Mouse (Mus musculus) heart, adult 2 months (tissue): ENCODE measurements around the gene Smc5.

Experiments used
- CTCF ChIP-seq: fragments of 200-600 bp; IDR thresholded peaks from 2 replicates; pipeline ENCODE4 v1.8.1; 2022; ENCODE audit warnings: antibody characterized with exemption, mild to moderate bottlenecking, moderate library complexity
- EP300 ChIP-seq: fragments of 200-500 bp; IDR thresholded peaks from 2 replicates; pipeline ENCODE4 v1.6.1; 2011; ENCODE audit warnings: low read depth, low read length, control low read depth; ENCODE audit not compliant: insufficient read depth
- POLR2A ChIP-seq: fragments of 200-500 bp; IDR thresholded peaks from 2 replicates; pipeline ENCODE4 v1.6.1; 2011; ENCODE audit warnings: mild to moderate bottlenecking, low read depth, low read length, control low read depth; ENCODE audit not compliant: insufficient read depth

DNA sequence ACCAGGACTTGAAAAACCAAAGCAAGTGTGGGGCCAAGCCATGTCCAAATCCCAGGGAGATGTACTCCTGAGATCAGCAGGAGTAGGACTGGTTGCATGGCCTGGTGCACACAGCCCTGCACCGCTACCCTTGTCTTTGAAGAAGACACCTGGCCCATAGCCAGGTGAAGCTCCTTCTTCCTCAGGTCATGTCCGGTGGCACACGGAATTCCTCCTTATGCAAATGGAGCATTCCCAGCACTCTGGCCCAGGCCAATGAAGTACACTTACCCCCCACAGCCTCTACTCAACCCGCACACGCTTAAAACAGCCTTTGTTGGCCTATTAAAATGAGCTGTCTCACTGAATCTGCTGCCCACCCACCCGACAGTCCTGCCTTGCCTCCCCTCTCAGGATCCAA lies 82.2 kb downstream of the Smc5 start:
- TF ChIP-seq CTCF = no peak
- no peak for TF ChIP-seq POLR2A
- no peak for TF ChIP-seq EP300
